Mouse (Mus musculus): Measurements from ENCODE around the gene Fam227a.

The Fam227a gene

GRCm38 (mm10) chr15:79615501-79615900 is 43.3 kb downstream of the Fam227a start:
- no peak for DNase-seq

GRCm38 (mm10) chr15:79609226-79609625 is 49.5 kb downstream of the Fam227a start:
- no peak for DNase-seq

GRCm38 (mm10) chr15:79608214-79608613 is 50.5 kb downstream of the Fam227a start:
- DNase-seq: no peak

GRCm38 (mm10) chr15:79607757-79608156 is 51.0 kb downstream of the Fam227a start:
- no peak for DNase-seq

GRCm38 (mm10) chr15:79606161-79606560 is 52.6 kb downstream of the Fam227a start:
- DNase-seq: no peak

- peak; percentile 61 for DNase-seq
Observed at GRCm38 (mm10) chr15:79604990-79605665, 53.6 kb downstream of the Fam227a start, which contains the start of gene Dmc1. Dmc1 (minus strand) TSS chr15:79605109.

GRCm38 (mm10) chr15:79600176-79600575 is 58.6 kb downstream of the Fam227a start:
- no peak for DNase-seq

- no peak for DNase-seq
Observed at GRCm38 (mm10) chr15:79598715-79599114, 60.0 kb downstream of the Fam227a start.

GRCm38 (mm10) chr15:79581581-79581980 is 77.2 kb downstream of the Fam227a start:
- no peak for DNase-seq

- no peak for DNase-seq
Observed at GRCm38 (mm10) chr15:79577671-79578426, 80.9 kb downstream of the Fam227a start.

GRCm38 (mm10) chr15:79576947-79577346 is 81.8 kb downstream of the Fam227a start:
- DNase-seq: no peak

GRCm38 (mm10) chr15:79575543-79576222 is 83.1 kb downstream of the Fam227a start:
- no peak for DNase-seq

GRCm38 (mm10) chr15:79562417-79562816 is 96.3 kb downstream of the Fam227a start:
- DNase-seq: no peak

GRCm38 (mm10) chr15:79559649-79560048 is 99.1 kb downstream of the Fam227a start:
- no peak for DNase-seq
